Mouse (Mus musculus): ENCODE data around the gene Pdcd2.
A peak's percentile ranks its signal among the peaks of the same experiment; 100 is the strongest.
"Not testable (repeated sequence)": the region's sequence is repeated elsewhere in the genome, so short reads cannot be mapped to it uniquely, and the experiment has no call there.

Pdcd2 gene

DNA sequence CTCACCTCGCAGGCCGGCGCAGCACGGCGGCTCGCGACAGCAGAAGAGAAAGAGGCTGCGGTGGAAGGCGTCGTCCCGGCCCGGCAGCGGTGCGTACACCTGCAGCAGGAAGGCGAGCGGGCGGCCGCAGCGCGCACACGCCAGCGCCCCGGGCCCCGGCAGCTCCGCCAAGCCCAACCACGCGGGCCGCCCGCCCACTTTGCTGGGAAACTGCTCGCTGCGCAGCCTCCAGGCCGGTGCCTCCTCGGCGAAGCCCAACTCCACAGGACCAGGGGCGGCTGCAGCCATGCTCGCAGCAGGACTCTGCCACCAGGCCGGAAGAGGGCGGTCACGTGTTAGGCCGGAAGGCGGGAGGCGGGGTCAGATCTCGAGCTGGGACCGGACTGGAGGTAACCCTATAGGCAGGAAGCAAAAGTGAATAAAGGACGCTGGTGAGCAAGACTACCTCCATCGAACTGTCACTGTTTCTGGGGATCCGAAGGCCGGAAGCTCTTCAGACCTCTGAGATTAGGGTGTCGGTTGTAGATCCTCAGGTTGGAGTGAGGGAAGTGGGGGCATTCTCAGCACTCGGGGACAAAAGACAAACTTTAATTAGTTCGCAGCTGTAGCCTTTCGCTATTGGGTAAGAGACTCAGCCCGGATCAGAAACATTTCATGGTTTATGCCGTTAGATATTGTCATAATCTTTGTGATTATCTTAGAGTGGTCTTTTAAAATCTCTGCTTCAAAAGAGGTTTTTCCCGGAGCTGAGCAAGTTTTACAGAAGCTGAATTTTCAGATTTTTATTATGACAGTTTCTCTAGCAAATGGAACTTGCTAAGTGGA is at the start of gene Pdcd2:
Gene Pdcd2 (minus strand): TSS at position 316 of the 825 bp plus-strand sequence.
- peak; percentile 96 for DNase-seq

DNA sequence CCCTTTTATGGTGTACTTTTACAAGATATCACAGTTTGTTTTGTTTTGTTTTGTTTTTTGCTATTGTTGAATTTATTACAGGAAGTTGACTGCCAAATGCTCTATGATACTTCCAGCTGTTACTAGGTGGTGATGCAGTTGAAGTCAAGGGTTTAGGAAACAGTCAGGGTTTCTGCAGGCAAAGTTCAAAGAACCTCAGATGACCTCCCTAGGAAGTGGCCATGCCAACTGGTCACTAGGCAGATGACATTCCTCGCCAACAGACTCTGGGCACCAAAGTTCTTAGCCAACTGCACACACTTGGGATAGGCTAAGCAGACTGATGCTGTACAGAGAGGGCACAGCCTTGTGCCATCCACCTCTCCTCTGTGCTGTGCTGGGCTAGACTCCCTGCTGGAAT is 48.0 kb upstream of the Pdcd2 start:
- DNase-seq: no peak

DNA sequence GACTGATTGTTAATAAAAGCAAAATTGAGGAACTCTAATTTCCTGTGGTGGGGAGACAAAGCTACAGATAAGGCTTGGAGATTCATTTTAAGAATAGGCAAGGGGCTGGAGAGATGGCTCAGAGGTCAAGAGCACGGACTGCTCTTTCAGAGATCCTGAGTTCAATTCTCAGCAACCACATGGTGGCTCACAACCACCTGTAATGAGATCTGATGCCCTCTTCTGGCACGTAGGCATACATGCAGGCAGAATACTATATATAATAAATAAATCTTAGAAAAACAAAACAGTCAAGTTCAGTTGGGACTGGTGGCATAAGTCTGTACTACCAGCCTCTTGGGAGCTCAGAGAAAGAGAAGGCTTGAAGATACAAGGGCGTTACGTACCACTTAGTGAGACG is 39.8 kb upstream of the Pdcd2 start:
- no peak for DNase-seq

DNA sequence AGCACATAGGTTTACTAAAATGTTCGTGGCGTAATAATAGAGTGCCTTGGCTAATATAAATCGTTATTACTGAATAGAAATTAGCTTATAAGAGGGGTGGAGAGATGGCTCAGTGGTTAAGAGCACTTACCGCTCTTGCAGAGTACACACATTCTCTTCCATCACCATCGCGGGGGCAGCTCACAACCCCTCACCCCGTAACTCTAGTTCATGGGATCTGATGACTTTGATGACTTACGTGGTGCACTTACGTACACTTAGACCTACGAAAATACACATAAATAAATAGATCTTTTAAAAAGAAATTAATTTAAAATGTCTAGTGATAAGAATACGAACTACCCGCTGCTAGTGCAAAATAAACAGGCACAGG is 37.8 kb upstream of the Pdcd2 start:
- DNase-seq: no peak

DNA sequence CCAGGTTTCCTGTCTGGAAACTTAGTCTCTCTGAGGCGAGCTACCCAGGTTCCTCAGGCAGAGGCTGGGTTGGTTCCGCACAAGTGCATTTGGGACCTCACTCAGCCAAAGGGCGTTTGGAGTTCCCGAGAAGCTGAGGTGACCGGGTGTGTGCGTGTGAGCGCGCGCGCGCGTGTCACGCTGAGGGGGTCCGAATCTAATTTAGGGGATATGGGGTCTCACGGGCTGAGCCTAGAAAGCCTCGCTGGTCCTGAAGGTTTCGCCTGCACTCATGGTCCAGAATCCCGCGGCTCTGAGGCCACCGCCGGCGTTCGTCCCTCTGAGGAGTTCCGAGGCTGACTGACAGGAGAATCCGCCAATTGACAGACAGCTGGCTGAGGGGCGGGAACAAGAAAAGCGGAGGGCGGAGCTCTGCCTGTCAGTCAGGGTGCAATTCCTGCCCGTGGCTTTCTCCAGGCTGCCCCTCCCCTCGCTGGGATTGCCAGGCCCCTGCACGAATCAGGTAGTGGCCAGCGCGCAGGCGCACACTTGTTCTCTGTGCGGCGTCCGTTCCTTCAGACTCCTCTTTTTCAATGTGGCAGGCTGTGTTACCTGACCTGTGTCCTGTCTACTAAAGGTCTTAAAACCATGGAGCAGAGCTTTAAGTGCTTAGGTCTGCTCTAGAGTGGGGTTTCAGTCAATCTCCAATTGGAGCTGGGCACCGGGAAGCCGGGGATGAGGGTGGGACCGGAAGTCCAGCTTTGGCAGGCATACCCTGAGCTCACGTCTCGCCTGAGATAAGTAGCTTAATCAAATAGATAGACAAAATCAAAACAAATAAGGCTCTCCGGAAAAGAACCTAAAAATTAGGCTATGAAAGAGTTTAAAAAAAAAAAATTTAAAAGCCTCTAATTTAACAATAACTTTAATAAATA is 37.2 kb upstream of the Pdcd2 start, which contains the start of gene Prdm9:
Gene Prdm9 (minus strand): TSS at position 341 of the 914 bp plus-strand sequence.
- DNase-seq: peak; percentile 99 to 100

DNA sequence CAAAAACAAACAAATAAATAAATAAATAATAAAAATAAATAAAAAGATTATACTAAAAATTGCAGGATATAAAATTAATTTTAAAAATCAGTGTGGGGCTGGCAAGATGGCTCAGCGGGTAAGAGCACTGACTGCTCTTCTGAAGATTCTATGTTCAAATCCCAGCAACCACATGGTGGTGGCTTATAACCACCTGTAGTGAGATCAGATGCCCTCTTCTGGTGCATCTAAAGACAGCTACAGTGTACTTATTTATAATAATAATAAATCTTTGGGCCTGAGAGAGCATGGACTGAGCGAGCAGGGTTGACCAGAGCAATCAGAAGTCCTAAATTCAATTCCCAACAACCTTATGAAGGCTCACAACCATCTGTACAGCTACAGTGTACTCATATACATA is 32.8 kb upstream of the Pdcd2 start:
- DNase-seq: no peak

DNA sequence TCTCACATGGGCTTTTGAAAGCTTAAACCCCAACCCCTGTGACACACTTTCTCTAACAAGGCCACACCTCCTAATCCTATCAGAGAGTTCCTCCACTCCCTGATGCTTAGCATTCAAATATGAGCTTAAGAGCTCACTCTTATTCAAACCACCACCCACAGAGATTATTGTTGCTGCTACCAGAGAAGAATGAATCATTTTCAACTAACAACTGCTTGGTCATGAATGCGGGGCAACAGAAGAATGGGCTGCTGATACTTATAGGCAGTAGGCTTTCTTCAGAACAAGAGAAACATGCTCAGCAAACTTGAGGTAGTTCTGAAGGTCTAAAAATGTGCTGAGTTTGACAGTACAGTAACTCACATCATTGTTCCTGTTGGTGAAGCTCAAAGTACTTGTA is 22.6 kb upstream of the Pdcd2 start:
- no peak for DNase-seq

DNA sequence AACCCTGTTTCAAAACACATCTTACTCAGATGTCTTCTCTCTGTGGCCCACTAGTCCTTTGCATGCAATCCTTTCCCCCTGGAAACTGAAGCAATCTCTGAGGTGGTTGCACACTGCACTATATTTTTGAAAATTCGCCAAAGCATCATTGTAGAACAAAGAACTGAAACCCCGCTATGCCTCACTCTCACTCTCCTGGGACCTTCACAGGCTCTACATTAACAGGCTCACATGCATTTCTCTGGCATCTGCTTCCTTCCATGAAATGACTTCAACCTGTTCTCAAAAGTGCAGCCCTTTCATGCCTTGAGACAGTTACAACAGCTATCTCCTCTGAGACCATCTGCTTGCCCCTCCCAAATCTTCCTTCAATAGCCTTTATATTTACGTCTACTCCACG is 19.3 kb upstream of the Pdcd2 start:
- no peak for DNase-seq

DNA sequence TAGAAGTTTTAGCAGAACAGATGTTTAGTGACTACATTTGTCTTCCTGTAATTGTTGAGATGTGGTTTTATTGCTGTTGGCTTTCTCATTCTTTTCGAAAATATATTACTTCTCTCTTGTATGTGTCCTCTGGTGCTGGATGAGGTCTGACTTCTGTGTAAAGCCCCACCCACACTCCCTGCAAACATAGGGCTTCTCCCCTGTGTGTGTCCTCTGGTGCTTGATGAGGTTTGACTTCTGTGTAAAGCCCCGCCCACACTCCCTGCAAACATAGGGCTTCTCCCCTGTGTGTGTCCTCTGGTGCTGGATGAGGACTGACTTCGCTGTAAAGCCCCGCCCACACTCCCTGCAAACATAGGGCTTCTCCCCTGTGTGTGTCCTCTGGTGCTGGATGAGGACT is 16.8 kb upstream of the Pdcd2 start:
- not testable (repeated sequence) for DNase-seq

DNA sequence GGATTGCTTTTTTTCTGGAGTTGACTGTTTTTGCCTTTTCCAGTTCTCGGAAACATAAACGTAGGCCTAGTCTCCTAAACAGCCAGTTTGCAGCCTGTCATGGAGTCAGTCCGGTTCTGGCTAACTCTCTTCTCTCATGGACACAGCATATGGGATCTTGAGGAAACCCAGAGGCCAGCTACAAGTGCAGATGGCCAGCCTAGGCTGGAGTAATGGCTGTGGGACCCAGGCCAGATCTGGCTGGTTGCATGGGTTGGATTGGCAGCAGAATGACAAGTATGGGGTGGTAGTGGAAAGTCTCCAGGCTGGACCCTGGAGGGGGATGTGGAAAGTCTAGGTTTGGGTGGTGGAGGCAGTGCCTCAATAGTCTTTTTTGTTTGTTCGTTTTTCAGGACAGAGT is 13.2 kb upstream of the Pdcd2 start:
- no peak for DNase-seq

DNA sequence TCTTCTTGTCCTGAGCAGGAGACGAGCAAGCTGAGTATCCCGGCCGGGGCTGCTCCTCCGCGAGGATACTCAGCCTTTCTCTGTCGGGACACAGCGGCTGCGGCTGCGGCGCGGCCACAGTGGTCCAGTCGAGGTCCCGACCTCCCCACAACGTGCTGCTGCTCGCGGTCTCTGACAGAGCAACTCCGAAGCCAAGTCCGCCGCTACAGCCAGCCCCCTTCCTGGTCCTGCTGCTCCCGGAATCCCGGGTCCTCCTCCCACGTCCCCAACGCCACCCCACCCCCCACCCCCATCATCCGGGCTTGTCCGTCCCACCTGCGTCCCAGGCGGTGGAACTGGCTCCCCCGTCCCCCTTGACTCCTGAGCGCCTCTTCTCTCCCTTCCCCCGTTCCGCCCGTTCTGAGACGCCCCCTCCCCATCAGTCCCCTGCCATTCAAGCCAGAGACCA is 9.4 kb upstream of the Pdcd2 start:
- peak; percentile 16 to 29 for DNase-seq

DNA sequence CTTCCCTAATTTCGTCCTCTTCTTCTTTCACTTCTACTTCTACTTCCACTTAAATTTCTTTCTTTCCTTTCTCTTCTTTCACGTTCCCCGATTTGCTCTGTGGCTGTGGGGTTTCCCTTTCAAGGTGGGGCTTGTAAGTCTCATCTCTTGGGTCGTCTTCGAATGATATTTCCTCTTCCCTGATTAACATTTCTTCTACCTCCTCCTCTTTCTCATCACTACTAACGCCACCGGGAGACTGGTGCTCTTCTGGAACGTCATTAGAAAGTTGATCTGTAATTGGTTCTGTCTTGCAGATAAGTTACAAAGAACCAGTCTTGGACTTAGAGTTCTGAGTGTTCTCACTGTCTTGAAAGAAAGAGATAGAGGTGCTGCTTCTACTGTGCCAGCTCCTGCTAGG is 8.8 kb upstream of the Pdcd2 start:
- no peak for DNase-seq

DNA sequence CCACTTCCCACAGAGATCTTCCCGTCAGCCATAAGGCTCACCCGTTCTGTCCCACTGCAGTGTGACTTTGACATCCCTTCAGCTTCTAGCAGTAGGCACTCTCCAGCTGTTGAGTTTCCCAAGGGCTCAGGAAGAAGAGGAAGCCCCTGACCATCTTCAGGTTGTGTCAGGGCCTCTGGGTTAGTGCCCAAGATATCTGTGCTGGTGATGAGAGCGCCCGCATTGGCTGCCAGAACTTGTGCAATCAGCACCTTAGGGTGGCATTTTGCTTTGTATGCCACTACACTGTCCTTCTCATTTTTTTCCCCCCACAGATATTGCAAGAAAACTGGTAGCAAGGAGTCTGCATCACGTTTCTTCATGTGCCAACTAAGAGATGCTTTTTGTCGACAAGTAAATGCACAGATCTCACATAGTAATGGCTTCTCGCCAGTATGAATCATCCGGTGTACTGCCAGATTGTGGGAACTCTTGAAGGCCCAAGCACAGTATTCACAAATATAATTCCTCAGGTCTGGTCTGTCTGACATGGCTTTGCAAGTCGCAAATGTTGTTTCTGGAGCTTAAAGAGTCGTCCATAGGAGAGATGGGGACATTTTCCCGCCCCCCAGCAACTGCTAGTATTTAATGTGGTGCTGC is 8.2 kb upstream of the Pdcd2 start:
- no peak for DNase-seq

DNA sequence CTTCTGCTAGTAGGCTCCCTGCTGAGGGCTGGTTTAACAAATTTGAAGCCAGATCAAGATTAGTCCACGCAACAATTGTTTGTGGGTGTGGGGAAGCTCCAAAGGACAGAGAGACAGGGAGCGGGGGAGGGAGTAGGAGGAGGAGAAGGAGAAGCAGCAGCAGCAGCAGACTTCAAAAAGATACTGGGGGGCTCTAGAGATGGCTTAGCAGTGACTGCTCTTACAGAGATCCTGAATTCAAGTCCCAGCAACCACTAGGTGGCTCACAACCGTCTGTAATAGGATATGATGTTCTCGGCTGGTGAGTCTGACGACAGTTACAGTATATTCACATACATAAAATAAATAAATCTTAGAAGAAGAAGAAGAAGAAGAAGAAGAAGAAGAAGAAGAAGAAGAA is 3.0 kb upstream of the Pdcd2 start:
- DNase-seq: peak in 1 of 2 experiments; percentile 47

DNA sequence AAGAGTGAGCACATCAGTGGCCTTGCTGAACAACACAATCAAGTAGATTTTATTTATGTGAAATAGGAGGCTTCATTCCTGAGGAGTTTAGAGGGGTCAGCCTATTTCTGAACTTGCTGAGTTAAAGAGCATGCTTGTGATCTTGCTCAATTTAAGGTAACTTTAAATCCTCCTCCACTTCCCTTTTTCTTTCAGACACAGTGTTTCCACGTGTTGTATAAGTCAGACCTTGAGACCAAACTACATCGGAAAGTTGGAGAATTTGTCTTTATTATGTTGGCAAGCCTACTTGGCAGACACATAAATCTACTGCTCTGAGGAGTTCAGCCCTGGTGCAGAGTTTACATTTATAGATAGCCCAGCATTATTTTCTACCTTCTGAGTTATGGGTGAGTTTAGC is 1.8 kb upstream of the Pdcd2 start:
- DNase-seq: no peak

DNA sequence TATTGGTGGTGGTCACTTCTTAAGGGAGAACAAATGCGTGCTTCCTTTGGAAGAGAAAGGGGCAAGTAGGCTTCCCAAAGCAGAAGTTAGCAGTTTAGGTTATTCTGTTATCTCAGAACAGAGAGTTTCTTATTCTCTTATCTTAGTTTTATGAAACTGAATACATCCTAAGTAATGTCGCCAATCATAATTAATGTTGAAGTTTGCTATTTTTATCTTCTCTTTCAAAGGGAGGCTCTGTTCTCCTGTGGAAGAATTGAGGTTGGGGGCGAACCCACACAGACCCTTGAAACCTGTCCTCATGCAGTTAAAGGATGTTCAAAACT is 673 bp upstream of the Pdcd2 start:
- DNase-seq: no peak

DNA sequence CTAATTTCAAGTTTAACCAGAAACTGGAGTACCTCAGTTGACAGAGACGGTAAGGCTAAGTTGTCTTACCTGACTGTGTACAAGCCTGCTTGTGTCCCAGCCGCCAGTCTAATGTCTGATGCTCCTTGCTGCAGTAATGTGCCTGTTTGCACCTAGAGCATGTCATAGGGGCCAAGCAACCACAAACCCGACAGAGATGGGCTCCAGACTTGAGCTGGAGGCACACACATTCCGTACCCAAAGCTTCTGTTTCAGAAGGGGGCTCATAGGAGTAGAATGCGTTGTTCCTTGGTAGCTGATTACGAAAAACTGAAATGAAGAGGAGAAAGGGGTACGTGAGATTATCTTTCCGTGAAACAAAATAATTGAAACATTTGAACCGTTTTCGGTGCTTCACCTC is 797 bp downstream of the Pdcd2 start:
- no peak for DNase-seq

DNA sequence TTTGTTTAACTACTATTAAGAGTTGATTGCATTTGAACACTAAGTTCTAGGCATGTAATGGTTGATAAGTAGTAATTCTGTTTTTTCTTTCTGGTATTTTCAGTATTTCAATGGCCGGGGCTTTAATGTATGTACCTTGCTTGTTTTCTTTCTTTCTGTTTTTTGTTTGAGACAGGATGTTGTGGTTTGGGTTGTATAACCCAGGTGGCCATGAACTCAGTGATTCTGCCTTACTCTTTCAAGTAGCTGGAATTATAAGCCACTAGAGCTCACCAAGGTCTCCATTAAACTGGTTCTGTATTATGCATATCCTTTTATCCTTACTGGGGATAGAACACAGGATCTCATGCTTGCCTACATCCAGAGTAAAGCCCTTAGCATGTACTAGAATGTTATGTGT is 8.3 kb downstream of the Pdcd2 start:
- no peak for DNase-seq

DNA sequence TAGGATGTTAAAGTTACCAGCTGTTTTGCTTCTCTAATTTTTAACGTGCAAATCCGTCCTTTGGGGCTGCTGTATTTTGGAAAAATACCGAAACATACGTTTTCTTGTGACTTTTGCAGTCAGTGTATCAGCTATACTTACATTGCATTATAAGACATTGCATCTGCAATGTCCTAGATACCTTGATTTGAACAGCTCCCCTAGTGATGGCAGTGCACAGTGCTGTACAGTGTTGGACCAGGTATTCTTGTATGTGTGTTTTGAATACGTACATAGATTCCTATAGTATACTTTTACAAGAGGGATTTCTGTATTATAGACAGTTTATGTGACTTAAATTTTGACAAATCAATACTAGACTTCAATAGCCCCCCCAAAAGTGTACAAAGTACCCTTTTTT is 8.9 kb downstream of the Pdcd2 start:
- no peak for DNase-seq

DNA sequence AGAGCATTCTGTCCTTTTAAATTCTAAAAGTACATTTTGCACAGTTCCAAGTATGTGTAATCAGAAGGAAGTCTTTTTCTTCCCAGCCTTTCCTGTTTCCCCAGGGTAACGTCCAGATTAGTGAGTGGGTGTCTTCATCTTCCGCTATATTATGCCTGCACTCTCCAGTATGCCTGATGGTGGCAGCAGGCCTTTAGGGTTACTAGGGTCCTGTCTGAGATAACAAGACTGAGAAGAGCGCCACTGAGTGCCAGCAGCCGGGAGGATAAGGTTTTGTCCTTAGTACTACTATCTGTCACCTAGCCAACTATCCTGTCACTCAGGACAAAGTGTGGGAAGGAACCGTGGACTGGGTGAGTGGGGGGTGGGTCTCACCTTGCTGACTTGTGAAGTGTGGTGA is 9.3 kb downstream of the Pdcd2 start:
- no peak for DNase-seq

DNA sequence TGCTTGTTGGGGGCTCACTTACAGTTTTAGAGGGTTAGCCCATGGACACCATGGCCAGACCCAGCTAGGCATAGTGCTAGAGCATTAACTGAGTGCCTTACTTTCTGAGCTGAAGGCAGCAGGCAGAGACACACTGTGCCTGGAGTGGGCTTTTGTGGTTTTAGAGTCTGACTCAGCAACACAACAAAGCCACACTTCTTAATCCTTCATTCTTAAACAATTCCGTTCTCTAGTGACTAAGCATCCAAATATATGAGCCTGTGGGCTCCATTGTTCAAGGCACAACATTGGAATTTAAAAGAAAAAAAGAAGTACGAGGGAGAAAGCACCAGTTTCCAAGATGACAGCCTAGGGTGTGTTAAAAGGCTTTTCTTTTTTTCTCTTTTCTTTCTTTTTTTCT is 16.4 kb downstream of the Pdcd2 start:
- DNase-seq: no peak

DNA sequence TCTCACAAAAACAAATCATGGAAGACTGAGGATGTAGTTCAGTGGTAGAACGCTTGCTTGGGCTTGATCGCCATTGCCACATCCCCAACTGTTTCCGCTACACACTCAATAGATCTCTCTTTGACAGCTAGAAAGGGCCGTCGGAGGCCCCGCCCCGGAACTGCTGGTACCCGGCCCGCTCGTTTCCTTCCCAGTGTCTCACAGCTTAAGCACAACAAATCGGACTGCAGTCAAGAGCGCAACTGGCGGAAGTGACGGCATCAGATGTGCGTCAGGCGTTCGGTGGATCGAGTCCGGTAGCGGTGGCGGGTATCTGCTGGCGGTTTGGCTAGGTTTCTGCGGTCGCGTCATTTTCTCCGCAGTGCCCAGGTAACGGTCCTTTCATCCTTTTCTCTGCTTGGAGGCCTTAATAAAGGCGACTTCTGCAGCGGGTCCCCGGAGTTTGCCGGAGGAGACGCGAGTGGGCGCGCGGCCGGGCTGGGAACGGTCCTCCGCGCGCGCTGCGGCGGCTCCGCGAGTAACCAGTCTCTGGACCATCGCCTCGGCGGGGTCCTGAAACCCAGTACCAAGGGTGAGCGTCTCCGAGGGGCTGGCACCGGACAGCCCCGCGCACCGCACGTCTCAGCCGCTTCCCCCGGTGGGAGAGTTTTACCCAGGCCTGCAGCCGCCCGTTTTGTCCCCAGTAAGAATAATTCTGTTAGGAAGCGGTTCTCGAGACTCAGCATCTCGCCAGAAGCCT is 27.3 kb downstream of the Pdcd2 start, which contains the start of the genes Psmb1 and Tbp:
Gene Psmb1 (minus strand): TSS at position 96 of the 739 bp plus-strand sequence.
Gene Tbp (plus strand): TSS at position 233 of the 739 bp plus-strand sequence.
- DNase-seq: peak; percentile 98 to 99

DNA sequence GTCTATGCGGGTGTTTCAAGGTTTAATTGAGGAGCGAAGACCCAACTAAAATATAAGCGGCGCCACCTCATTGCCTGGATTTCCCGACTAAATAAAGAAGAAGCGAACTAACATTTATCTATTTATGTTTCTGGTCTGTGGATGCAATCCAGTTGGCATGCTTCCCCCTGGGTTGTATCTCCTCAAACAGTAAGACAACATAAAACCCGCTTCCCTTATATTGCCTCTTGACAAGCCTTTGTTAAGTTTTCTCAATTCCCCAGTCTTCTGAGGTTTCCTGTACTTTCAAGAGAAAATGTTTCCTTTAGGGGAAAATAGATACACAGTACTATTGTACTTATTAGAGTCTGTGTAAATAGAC is 28.4 kb downstream of the Pdcd2 start:
- no peak for DNase-seq
